Mouse (Mus musculus): ENCODE data around the gene Crot. TPM values are rescaled to one million over a fixed set of nuclear protein-coding genes. Genes with fewer than 3 reads are reported as not detected.

Crot gene
- total and polyA plus RNA-seq, 2 experiments from 2014 or later, result 24.1 to 30.3 TPM

- Histone ChIP-seq H3K9ac (replicated peaks; ENCODE audit: low read depth, low read length) (no peak overlapping the region), H3K27me3 (ENCODE audit: control insufficient read depth, insufficient read depth, low read length) (no peaks in the 10 kb centered on the region), H3K4me1 (ENCODE audit: control insufficient read depth, insufficient read depth) (no peaks in the 10 kb centered on the region), H3K36me3 (replicated peaks; ENCODE audit: control insufficient read depth, insufficient read depth, low read length) (no peaks in the 10 kb centered on the region), H3K9me3 (replicated peaks; ENCODE audit: control insufficient read depth, low read length) (no peaks in the 10 kb centered on the region), H3K4me3 (ENCODE audit: low read depth, low read length) (no peak overlapping the region), H3K27ac (ENCODE audit: low read depth) (no peak overlapping the region), H3K4me2 (ENCODE audit: low read depth, low read length) (no peak overlapping the region)
- ATAC-seq (ENCODE audit: insufficient read depth, low read depth) (no peak), DNase-seq (ENCODE audit: low spot score) (no peak)
- WGBS, result 46% methylated on average over 3 of the region's 3 CpGs
- TF ChIP-seq CTCF (IDR thresholded peaks at IDR 0.05; ENCODE audit: low read depth) (no peak), EP300 (IDR thresholded peaks at IDR 0.05; ENCODE audit: low read depth) (no peak)
Measured at GRCm38 (mm10) chr5:9040665-9041215, 43.6 kb upstream of the Crot start.

GRCm38 (mm10) chr5:9039978-9040377 is 42.9 kb upstream of the Crot start:
- TF ChIP-seq CTCF (IDR thresholded peaks at IDR 0.05; ENCODE audit: low read depth), result no peak
- TF ChIP-seq EP300 (IDR thresholded peaks at IDR 0.05; ENCODE audit: low read depth), result no peak
- H3K4me1 ChIP-seq (ENCODE audit: control insufficient read depth, insufficient read depth), result no peaks in the 10 kb centered on the region
- WGBS, result 63% methylated on average over 7 of the region's 7 CpGs
- no peak overlapping the region for H3K27ac ChIP-seq (ENCODE audit: low read depth)
- ATAC-seq (ENCODE audit: insufficient read depth, low read depth) (no peak), DNase-seq (ENCODE audit: low spot score) (no peak)
- H3K36me3 ChIP-seq (replicated peaks; ENCODE audit: control insufficient read depth, insufficient read depth, low read length), result no peaks in the 10 kb centered on the region
- no peak overlapping the region for H3K4me2 ChIP-seq (ENCODE audit: low read depth, low read length)
- H3K9ac ChIP-seq (replicated peaks; ENCODE audit: low read depth, low read length), result no peak overlapping the region
- H3K9me3 ChIP-seq (replicated peaks; ENCODE audit: control insufficient read depth, low read length), result no peaks in the 10 kb centered on the region
- no peak overlapping the region for H3K4me3 ChIP-seq (ENCODE audit: low read depth, low read length)
- no peaks in the 10 kb centered on the region for H3K27me3 ChIP-seq (ENCODE audit: control insufficient read depth, insufficient read depth, low read length)

- Histone ChIP-seq H3K27ac (ENCODE audit: low read depth) (no peak overlapping the region), H3K36me3 (replicated peaks; ENCODE audit: control insufficient read depth, insufficient read depth, low read length) (no peaks in the 10 kb centered on the region), H3K4me1 (ENCODE audit: control insufficient read depth, insufficient read depth) (no peaks in the 10 kb centered on the region), H3K9ac (replicated peaks; ENCODE audit: low read depth, low read length) (no peak overlapping the region), H3K4me2 (ENCODE audit: low read depth, low read length) (no peak overlapping the region), H3K27me3 (ENCODE audit: control insufficient read depth, insufficient read depth, low read length) (no peaks in the 10 kb centered on the region), H3K4me3 (ENCODE audit: low read depth, low read length) (no peak overlapping the region), H3K9me3 (replicated peaks; ENCODE audit: control insufficient read depth, low read length) (no peaks in the 10 kb centered on the region)
- TF ChIP-seq CTCF (IDR thresholded peaks at IDR 0.05; ENCODE audit: low read depth), result no peak
- TF ChIP-seq EP300 (IDR thresholded peaks at IDR 0.05; ENCODE audit: low read depth), result no peak
- DNase-seq (ENCODE audit: low spot score), result no peak
- 60% methylated on average over 4 of the region's 4 CpGs for WGBS
- no peak for ATAC-seq (ENCODE audit: insufficient read depth, low read depth)
Measured at GRCm38 (mm10) chr5:9037292-9037691, 40.2 kb upstream of the Crot start.

GRCm38 (mm10) chr5:9035457-9035856 is 38.3 kb upstream of the Crot start:
- 77% methylated on average over 4 of the region's 4 CpGs for WGBS
- Histone ChIP-seq H3K4me3 (ENCODE audit: low read depth, low read length) (no peak overlapping the region), H3K9me3 (replicated peaks; ENCODE audit: control insufficient read depth, low read length) (no peaks in the 10 kb centered on the region), H3K4me1 (ENCODE audit: control insufficient read depth, insufficient read depth) (no peaks in the 10 kb centered on the region), H3K36me3 (replicated peaks; ENCODE audit: control insufficient read depth, insufficient read depth, low read length) (no peaks in the 10 kb centered on the region), H3K9ac (replicated peaks; ENCODE audit: low read depth, low read length) (no peak overlapping the region), H3K4me2 (ENCODE audit: low read depth, low read length) (no peak overlapping the region), H3K27ac (ENCODE audit: low read depth) (no peak overlapping the region), H3K27me3 (ENCODE audit: control insufficient read depth, insufficient read depth, low read length) (no peaks in the 10 kb centered on the region)
- TF ChIP-seq CTCF (IDR thresholded peaks at IDR 0.05; ENCODE audit: low read depth), result no peak
- no peak for TF ChIP-seq EP300 (IDR thresholded peaks at IDR 0.05; ENCODE audit: low read depth)
- ATAC-seq (ENCODE audit: insufficient read depth, low read depth), result no peak
- DNase-seq (ENCODE audit: low spot score), result no peak

- Histone ChIP-seq H3K27ac (ENCODE audit: low read depth) (no peak overlapping the region), H3K36me3 (replicated peaks; ENCODE audit: control insufficient read depth, insufficient read depth, low read length) (no peaks in the 10 kb centered on the region), H3K9me3 (replicated peaks; ENCODE audit: control insufficient read depth, low read length) (no peaks in the 10 kb centered on the region), H3K4me2 (ENCODE audit: low read depth, low read length) (no peak overlapping the region), H3K4me3 (ENCODE audit: low read depth, low read length) (no peak overlapping the region), H3K27me3 (ENCODE audit: control insufficient read depth, insufficient read depth, low read length) (no peaks in the 10 kb centered on the region), H3K4me1 (ENCODE audit: control insufficient read depth, insufficient read depth) (no peaks in the 10 kb centered on the region), H3K9ac (replicated peaks; ENCODE audit: low read depth, low read length) (no peak overlapping the region)
- 88% methylated on average over 9 of the region's 9 CpGs for WGBS
- TF ChIP-seq CTCF (IDR thresholded peaks at IDR 0.05; ENCODE audit: low read depth) (no peak), EP300 (IDR thresholded peaks at IDR 0.05; ENCODE audit: low read depth) (no peak)
- no peak for ATAC-seq (ENCODE audit: insufficient read depth, low read depth)
- DNase-seq (ENCODE audit: low spot score), result no peak
Measured at GRCm38 (mm10) chr5:9034535-9034934, 37.4 kb upstream of the Crot start.

GRCm38 (mm10) chr5:9033843-9034242 is 36.7 kb upstream of the Crot start:
- ATAC-seq (ENCODE audit: insufficient read depth, low read depth) (no peak), DNase-seq (ENCODE audit: low spot score) (no peak)
- no peak overlapping the region for H3K9ac ChIP-seq (replicated peaks; ENCODE audit: low read depth, low read length)
- WGBS, result 81% methylated on average over 5 of the region's 5 CpGs
- no peaks in the 10 kb centered on the region for H3K4me1 ChIP-seq (ENCODE audit: control insufficient read depth, insufficient read depth)
- H3K27ac ChIP-seq (ENCODE audit: low read depth), result no peak overlapping the region
- no peak overlapping the region for H3K4me3 ChIP-seq (ENCODE audit: low read depth, low read length)
- no peak overlapping the region for H3K4me2 ChIP-seq (ENCODE audit: low read depth, low read length)
- H3K9me3 ChIP-seq (replicated peaks; ENCODE audit: control insufficient read depth, low read length), result no peaks in the 10 kb centered on the region
- no peaks in the 10 kb centered on the region for H3K36me3 ChIP-seq (replicated peaks; ENCODE audit: control insufficient read depth, insufficient read depth, low read length)
- TF ChIP-seq EP300 (IDR thresholded peaks at IDR 0.05; ENCODE audit: low read depth) (no peak), CTCF (IDR thresholded peaks at IDR 0.05; ENCODE audit: low read depth) (no peak)
- H3K27me3 ChIP-seq (ENCODE audit: control insufficient read depth, insufficient read depth, low read length), result no peaks in the 10 kb centered on the region
